Mouse (Mus musculus): Measurements from ENCODE around the gene Zfp729a.
"Not testable (repeated sequence)": the region's sequence is repeated elsewhere in the genome, so short reads cannot be mapped to it uniquely, and the experiment has no call there.

Gene Zfp729a

DNA sequence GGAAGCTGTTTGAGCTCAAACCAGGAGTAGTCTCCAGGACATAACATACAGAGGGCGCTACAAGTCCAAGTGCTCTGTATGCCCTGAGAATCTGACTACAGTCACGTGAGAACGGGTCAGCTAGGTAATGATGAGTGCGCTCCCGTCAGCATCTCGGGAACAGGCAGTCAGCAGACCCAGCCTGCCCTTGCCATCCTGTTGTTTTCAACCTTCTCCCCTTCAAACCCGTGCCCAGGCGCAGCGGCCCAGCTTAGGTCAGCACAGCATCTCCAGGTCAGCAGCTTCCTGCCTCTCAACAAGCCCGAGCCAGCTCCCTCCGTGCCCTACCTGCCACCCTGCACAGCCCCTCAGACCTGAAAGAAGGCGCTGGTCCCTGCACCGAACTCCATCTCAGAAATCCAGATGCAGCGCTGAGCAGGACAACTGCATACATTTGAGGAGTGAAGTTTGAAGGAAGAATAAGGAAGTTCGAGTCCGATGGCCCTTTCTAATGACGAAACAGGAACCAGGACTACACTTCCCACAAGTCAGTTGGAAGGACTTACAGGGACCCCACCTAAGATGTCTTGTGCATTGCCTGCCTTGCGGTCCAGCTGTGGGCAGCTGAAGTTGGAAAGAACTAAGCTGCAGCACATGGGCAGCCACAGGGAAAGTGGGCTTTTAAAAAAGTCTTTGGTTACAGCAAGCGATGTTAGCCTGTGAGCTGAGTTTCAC lies at the start of gene Zfp729a, which contains the start of gene Gm49345:
Gene Zfp729a, minus strand, starts transcription at position 498 of the 714 bp plus-strand sequence.
Gene Gm49345, minus strand, starts transcription at position 476 of the 714 bp plus-strand sequence.
- peak; percentile 76 for DNase-seq (ENCODE audit: low spot score)

DNA sequence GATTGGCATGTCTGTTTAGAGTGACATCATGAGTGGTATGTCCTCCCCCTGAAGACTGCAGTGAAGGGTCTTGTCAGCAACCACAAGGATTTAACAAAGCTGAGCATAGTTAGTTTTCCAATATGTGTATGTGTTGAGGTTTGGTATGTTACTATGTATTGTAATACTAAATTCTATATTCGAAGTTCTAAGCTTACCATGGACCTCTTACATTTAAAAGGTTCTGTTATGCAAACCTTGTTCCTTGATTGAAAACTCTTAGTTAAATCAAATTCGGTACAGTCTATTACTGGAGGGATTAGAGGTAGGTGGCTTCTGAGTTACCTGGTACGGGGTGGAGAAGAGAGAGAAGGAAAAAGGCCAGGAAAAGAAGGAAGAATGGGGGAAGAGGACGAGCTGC lies 49.4 kb upstream of the Zfp729a start, which contains the start of gene Zfp738:
Gene Zfp738, minus strand, starts transcription at position 101 of the 400 bp plus-strand sequence.
- DNase-seq (ENCODE audit: low spot score) = no peak

DNA sequence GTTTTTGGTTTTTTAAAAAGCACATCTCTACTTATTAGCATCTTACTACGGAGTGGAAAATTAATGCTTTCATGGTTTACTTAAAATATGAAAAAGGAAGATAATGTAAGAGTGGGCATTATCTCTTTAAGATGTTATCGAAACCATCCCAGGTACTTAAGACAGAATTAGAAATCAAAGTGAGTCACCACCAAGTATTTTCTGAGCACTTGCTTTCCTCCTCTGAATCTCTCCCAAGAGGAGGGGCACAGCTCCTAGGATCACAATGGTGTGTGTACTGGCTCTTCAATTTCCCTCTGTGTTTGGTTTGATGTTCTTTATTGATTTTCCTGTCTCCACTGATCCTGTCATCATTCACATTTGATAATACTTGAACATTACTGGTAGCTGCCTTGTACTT lies 46.2 kb upstream of the Zfp729a start:
- DNase-seq (ENCODE audit: low spot score) = not testable (repeated sequence)

DNA sequence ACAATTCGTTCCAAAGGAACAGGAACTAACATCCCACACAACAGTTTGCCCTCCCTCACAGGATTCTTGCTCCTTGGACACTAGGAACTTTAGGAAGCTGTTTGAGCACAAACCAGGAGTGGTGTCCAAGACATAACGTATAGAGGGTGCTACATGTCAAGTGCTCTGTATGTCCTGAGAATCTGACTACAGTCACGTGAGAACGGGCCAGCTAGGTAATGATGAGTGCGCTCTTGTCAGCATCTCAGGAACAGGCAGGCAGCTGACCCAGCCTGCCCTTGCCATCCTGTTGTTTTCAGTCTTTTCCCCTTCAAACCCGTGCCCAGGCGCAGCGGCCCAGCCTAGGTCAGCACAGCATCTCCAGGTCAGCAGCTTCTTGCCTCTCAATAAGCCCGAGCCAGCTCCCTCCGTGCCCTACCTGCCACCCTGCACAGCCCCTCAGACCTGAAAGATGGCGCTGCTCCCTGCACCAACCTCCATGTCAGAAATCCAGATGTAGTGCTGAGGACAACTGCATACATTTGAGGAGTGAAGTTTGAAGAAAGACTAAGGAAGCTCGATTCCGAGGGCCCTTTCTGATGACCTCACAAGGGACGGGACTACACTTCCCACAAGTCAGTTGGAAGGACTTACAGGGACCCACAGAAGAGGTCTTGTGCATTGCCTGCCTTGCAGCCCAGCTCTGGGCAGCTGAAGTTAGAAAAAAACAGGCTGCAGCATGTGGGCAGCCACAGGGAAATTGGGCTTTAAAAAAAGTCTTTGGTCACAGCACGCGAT lies 45.6 kb upstream of the Zfp729a start:
- peak; percentile 72 for DNase-seq (ENCODE audit: low spot score)

DNA sequence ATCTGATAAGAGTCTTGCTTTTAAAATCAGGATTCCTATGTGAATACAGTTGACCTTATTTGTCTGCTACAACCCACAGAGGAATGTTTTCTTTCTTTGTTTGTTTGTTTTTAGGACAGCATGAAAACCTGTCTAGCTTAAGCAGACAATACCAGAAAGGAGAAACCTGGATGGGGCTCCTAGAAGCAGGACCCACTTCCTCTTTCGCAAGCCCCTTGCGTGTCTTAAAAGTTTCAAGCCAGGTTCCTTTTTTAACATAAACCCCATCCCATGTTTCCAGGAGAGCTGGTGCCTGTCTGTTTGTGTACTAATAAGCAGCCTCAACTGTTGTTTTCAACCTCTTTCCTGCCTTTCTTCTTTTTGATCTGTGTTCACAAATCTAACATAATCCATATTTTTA lies 37.3 kb upstream of the Zfp729a start:
- DNase-seq (ENCODE audit: low spot score) = no peak

DNA sequence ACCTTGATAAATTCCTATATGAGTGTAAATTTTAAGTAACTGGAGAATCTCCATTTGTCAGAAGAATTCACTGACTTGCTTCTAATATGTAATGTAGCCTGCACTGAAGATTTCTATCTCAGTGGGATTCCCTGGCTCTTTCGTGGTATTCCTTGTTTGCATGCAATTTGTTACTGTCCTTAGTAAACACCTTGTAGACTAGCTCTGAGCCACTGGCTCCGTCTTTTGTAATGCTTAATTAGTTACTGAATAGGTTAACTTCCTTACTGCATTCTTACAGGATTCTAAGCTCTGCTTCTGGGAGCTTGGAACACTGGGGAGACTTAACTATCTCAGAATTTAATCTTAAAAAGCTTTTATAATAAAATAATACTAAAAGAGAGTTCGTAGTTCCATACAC lies 14.9 kb upstream of the Zfp729a start:
- no peak for DNase-seq (ENCODE audit: low spot score)

DNA sequence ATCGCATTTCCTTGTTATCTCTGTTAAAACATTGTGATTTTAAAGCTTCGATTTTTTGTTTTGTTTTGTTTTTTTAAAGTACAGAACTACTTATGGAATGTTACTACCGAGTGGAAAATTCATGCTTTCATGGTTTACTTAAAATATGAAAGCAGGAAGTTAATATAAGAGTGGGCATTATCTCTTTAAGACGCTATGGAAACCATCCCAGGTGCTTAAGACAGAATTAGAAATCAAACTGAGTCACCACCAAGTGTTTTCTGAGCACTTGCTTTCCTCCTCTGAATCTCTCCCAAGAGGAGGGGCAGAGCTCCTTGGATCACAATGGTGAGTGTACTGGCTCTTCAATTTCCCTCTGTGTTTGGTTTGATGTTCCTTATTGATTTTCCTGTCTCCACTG lies 27.5 kb downstream of the Zfp729a start:
- DNase-seq (ENCODE audit: low spot score) = no peak

DNA sequence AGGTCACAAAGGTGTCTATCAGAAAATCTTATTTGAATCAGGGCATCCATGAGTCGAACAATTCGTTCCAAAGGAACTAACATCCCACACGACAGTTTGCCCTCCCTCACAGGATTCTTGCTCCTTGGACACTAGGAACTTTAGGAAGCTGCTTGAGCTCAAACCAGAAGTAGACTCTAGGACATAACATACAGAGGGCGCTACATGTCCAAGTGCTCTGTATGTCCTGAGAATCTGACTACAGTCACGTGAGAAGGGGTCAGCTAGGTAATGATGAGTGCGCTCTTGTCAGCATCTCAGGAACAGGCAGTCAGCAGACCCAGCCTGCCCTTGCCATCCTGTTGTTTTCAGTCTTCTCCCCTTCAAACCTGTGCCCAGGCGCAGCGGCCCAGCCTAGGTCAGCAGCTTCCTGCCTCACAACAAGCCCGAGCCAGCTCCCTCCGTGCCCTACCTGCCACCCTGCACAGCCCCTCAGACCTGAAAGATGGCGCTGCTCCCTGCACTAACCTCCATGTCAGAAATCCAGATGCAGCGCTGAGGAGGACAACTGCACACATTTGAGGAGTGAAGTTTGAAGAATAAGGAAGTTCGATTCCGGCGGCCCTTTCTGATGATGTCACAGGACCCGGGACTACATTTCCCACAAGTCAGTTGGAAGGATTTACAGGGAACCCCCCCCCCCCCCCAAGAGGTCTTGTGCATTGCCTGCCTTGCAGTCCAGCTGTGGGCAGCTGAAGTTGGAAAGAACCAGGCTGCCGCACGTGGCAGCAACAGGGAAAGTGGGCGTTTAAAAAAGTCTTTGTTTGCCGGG lies 28.3 kb downstream of the Zfp729a start, which contains the start of gene Zfp729b:
Gene Zfp729b, minus strand, starts transcription at position 642 of the 811 bp plus-strand sequence.
- peak; percentile 80 for DNase-seq (ENCODE audit: low spot score)

DNA sequence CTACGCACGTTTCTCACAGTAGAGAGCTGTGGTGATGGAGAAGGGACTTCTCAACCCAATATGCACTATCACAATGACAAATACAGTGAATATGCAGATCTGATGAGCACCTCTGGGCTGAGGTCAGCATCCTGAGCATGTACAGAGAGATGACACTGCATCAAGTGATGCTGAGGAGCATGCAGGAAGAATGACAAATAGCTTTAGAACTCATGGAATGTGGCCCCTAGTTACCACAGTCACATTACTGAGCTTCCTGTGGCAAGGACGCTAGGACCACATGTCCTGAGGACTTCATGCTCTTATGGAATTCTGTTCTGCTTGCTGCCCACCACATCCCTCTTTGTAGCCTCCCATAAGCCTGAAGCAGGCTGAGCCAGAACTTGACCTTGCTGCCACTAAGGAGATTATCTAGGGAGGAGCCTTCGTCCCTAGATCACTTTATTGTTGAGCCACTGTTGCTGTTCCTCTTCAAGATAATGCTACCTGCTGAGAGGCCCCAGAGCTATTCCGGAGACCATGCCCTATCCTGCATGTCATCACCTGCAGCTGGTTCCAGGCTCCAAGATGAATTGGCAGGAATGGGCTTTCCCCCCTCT lies 64.9 kb downstream of the Zfp729a start:
- no peak for DNase-seq (ENCODE audit: low spot score)
